13 mouse cellular contexts compared by ENCODE assay signal in genomic region chr16:37754483-37754882, GRCm38 (mm10). TPM values are rescaled to one million over a fixed set of nuclear protein-coding genes. Genes with fewer than 3 reads are reported as not detected.
DNase-seq lines count a peak whose midpoint lies in the region; ATAC-seq and TF ChIP-seq lines count a peak whose summit lies in the region.
"Had no signal": no experiment of that assay in that cellular context is flagged by ENCODE, and none has a peak within 500 bp of the region (broad histone marks: within the 10 kb centered on the region; RNA-seq: fewer than 3 reads in every experiment).

No protein-coding gene starts in this region.

- H3K36me3 ChIP-seq in E14TG2a.4 (ENCODE audit: insufficient read depth, low read length), result no peaks in the 10 kb centered on the region
- H3K36me3 ChIP-seq in heart, embryonic 12.5 days, result no peaks in the 10 kb centered on the region
- H3K36me3 ChIP-seq in kidney, embryonic 16.5 days (ENCODE audit: insufficient read depth, low read length), result no peaks in the 10 kb centered on the region
- no peaks in the 10 kb centered on the region for H3K36me3 ChIP-seq in midbrain, embryonic 16.5 days (ENCODE audit: control insufficient read depth, insufficient read depth, low read length)
- H3K36me3 ChIP-seq: G1E; midbrain, embryonic 15.5 days had no signal

- DNase-seq in adrenal gland, postnatal 10 days, result peak; percentile 16
- DNase-seq in adrenal gland, postnatal 4 days (ENCODE audit: low spot score in 2 of 2), result no peak
- no peak for DNase-seq in testis, postnatal 14 days (ENCODE audit: low spot score)
- DNase-seq in cerebellum, postnatal 14 days, result no peak
- DNase-seq: gastrocnemius, postnatal 14 days; right cerebral cortex, postnatal 14 days had no signal

- H3K9ac ChIP-seq in heart, embryonic 12.5 days, result no peak overlapping the region
- H3K9ac ChIP-seq in kidney, embryonic 16.5 days (replicated peaks; ENCODE audit: low read length), result no peak overlapping the region
- H3K9ac ChIP-seq in midbrain, embryonic 16.5 days (ENCODE audit: low read depth, low read length), result no peak overlapping the region
- H3K9ac ChIP-seq: midbrain, embryonic 15.5 days had no signal

- no peak for TF ChIP-seq CTCF in E14TG2a.4 (conservative IDR thresholded peaks at IDR 0.05; ENCODE audit: low read length)

- H3K9me3 ChIP-seq in E14TG2a.4 (ENCODE audit: low read length), result no peaks in the 10 kb centered on the region
- H3K9me3 ChIP-seq in heart, embryonic 12.5 days (replicated peaks), result no peaks in the 10 kb centered on the region
- no peaks in the 10 kb centered on the region for H3K9me3 ChIP-seq in kidney, embryonic 16.5 days (ENCODE audit: low read length)
- H3K9me3 ChIP-seq in midbrain, embryonic 16.5 days (replicated peaks; ENCODE audit: control insufficient read depth, low read length, poor library complexity, severe bottlenecking), result no peaks in the 10 kb centered on the region
- H3K9me3 ChIP-seq: G1E; midbrain, embryonic 15.5 days had no signal

- no peak overlapping the region for H3K4me2 ChIP-seq in heart, embryonic 12.5 days
- H3K4me2 ChIP-seq in kidney, embryonic 16.5 days (replicated peaks; ENCODE audit: low read depth, low read length), result no peak overlapping the region
- no peak overlapping the region for H3K4me2 ChIP-seq in midbrain, embryonic 16.5 days (ENCODE audit: low read length)
- H3K4me2 ChIP-seq: midbrain, embryonic 15.5 days had no signal

- no peaks in the 10 kb centered on the region for H3K27me3 ChIP-seq in E14TG2a.4 (ENCODE audit: insufficient read depth, low read length)
- no peaks in the 10 kb centered on the region for H3K27me3 ChIP-seq in heart, embryonic 12.5 days (replicated peaks)
- H3K27me3 ChIP-seq in kidney, embryonic 16.5 days (ENCODE audit: insufficient read depth, low read length), result no peaks in the 10 kb centered on the region
- H3K27me3 ChIP-seq in midbrain, embryonic 16.5 days (ENCODE audit: control insufficient read depth, insufficient read depth, low read depth, low read length), result no peaks in the 10 kb centered on the region
- H3K27me3 ChIP-seq: midbrain, embryonic 15.5 days had no signal

- ATAC-seq in heart, embryonic 12.5 days (ENCODE audit: insufficient number of reproducible peaks, low FRiP score), result peak; percentile 82
- no peak for ATAC-seq in kidney, embryonic 16.5 days (ENCODE audit: low FRiP score, low TSS enrichment)
- ATAC-seq in midbrain, embryonic 16.5 days, result no peak
- ATAC-seq: activated CD4-positive, CD25-positive, alpha-beta regulatory T cell, adult 4 months; midbrain, embryonic 15.5 days had no signal

- 0 out of 2 replicates have a peak overlapping the region, but pooled peaks have one; percentile 4 for H3K4me3 ChIP-seq in E14TG2a.4 (replicated peaks; ENCODE audit: low read length)
- no peak overlapping the region for H3K4me3 ChIP-seq in heart, embryonic 12.5 days
- H3K4me3 ChIP-seq in kidney, embryonic 16.5 days (ENCODE audit: low read length), result no peak overlapping the region
- H3K4me3 ChIP-seq in midbrain, embryonic 16.5 days (ENCODE audit: low read depth, low read length), result no peak overlapping the region
- H3K4me3 ChIP-seq: midbrain, embryonic 15.5 days had no signal

- H3K27ac ChIP-seq in heart, embryonic 12.5 days (ENCODE audit: poor library complexity, severe bottlenecking), result peak overlapping the region; percentile 88
- peak overlapping the region; percentile 68; the same call in 1 of the 2 replicates for H3K27ac ChIP-seq in kidney, embryonic 16.5 days (ENCODE audit: low read length)
- no peak overlapping the region for H3K27ac ChIP-seq in midbrain, embryonic 16.5 days (ENCODE audit: low read length)
- H3K27ac ChIP-seq: midbrain, embryonic 15.5 days had no signal

- 8% methylated on average over 4 of the region's 4 CpGs for WGBS in heart, embryonic 12.5 days
- 59% methylated on average over 4 of the region's 4 CpGs for WGBS in kidney, embryonic 16.5 days
- 63% methylated on average over 4 of the region's 4 CpGs for WGBS in midbrain, embryonic 16.5 days

- H3K4me1 ChIP-seq in E14TG2a.4 (replicated peaks; ENCODE audit: low read depth, low read length), result peaks cover 53% of the 10 kb centered on the region
- peaks cover 56% of the 10 kb centered on the region for H3K4me1 ChIP-seq in heart, embryonic 12.5 days (replicated peaks)
- 0 out of 2 replicates have a peak, but pooled peaks cover 7% of the 10 kb centered on the region for H3K4me1 ChIP-seq in kidney, embryonic 16.5 days (ENCODE audit: insufficient read depth, low read length)
- no peaks in the 10 kb centered on the region for H3K4me1 ChIP-seq in midbrain, embryonic 16.5 days (ENCODE audit: control insufficient read depth, insufficient read depth, low read length)
- H3K4me1 ChIP-seq: midbrain, embryonic 15.5 days had no signal

RNA-seq across cellular contexts. Expression of gene Fstl1, which starts 22.2 kb away (rescaled TPM):
- 100 to 1,000 TPM; 215 to 264 TPM for total RNA-seq in adrenal gland, postnatal 10 days (2021)
- 100 to 1,000 TPM; 242 to 304 TPM for total RNA-seq in adrenal gland, postnatal 4 days (2021)
- polyA plus RNA-seq in heart, embryonic 12.5 days (2016; fragmentation: Nextera tagmentation; extraction: Ambion mirVana), result 558 and 559 TPM in 2 replicates
- 657 and 680 TPM in 2 replicates for polyA plus RNA-seq in kidney, embryonic 16.5 days (2015; fragmentation: Nextera tagmentation; extraction: Ambion mirVana)
- 69.2 and 74.3 TPM in 2 replicates for polyA plus RNA-seq in midbrain, embryonic 16.5 days (2015; fragmentation: Nextera tagmentation; extraction: Ambion mirVana)
